ENCODE assay signal across 11 mouse cellular contexts in the genomic region with DNA sequence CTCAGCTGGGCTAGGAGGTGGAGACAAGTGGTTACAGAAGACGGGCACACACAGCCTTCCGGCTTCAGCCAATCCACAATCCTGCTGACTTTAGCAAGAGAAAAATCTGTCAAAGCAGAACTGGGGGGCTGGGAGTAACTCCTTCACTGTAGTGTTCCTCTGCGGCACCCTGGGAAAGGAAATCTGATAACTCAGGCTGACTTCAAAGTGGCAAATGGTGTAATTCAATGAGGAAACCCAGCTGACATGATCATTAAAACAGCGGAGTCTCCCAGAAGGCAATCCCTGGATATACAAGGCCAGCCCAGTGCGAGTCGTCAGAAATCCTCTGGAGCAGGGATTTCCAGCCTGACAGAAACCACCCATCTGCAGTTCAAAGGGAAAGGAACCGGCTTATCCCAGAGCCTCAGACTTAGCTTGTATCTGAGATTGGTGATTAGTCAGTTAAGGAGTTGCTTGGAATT. TPM values are rescaled to one million over a fixed set of nuclear protein-coding genes. Genes with fewer than 3 reads are reported as not detected.
A peak's percentile ranks its signal among the peaks of the same experiment; 100 is the strongest.
DNase-seq lines count a peak whose midpoint lies in the region; ATAC-seq and TF ChIP-seq lines count a peak whose summit lies in the region.
"Had no signal": no experiment of that assay in that cellular context is flagged by ENCODE, and none has a peak within 500 bp of the region (broad histone marks: within the 10 kb centered on the region; RNA-seq: fewer than 3 reads in every experiment).

No protein-coding gene starts in this region.

- no peak for TF ChIP-seq CTCF in gastrocnemius, adult 2 months (IDR thresholded peaks at IDR 0.05)
- no peak for TF ChIP-seq CTCF in cerebellum, adult 2 months (IDR thresholded peaks at IDR 0.05; ENCODE audit: borderline replicate concordance, insufficient read depth, low read depth, low read length)

- DNase-seq in gastrocnemius, adult 2 months = peak; percentile 36
- DNase-seq in gastrocnemius, postnatal 4 days (ENCODE audit: low spot score in 2 of 2) = no peak
- peak; percentile 20 for DNase-seq in lung, postnatal 10 days
- no peak for DNase-seq in lung, postnatal 36 days
- peak; percentile 11 to 14 for DNase-seq in kidney, postnatal 36 days
- DNase-seq in retina, postnatal 1 day = peak; percentile 14
- DNase-seq in cerebellum, adult 2 months = no peak
- DNase-seq: cerebellum, postnatal 10 days; gastrocnemius, postnatal 36 days had no signal

- H3K27me3 ChIP-seq in cerebellum, adult 2 months (ENCODE audit: control insufficient read depth, insufficient read depth, low read length) = no peaks in the 10 kb centered on the region

- 53% methylated on average over 7 of the region's 7 CpGs for WGBS in cerebellum, adult 2 months

- H3K4me3 ChIP-seq in gastrocnemius, adult 2 months = peak overlapping the region; percentile 38
- H3K4me3 ChIP-seq in cerebellum, adult 2 months (replicated peaks; ENCODE audit: insufficient read depth, low read depth, low read length) = no peak overlapping the region

- intact Hi-C loops in gastrocnemius, adult 2 months (cut with DNase I) = loop anchor here (5.0 kb wide), 1 partner anchor 72 kb away; no protein-coding TSS in a partner anchor

- peak overlapping the region; percentile 76 for H3K27ac ChIP-seq in gastrocnemius, adult 2 months
- no peak overlapping the region for H3K27ac ChIP-seq in cerebellum, adult 2 months (ENCODE audit: insufficient read depth, low read length)

- no peaks in the 10 kb centered on the region for H3K4me1 ChIP-seq in cerebellum, adult 2 months (ENCODE audit: control insufficient read depth, insufficient read depth, low read length)

- ATAC-seq in erythroblast, adult 5-6 weeks (replicated peaks; ENCODE audit: low FRiP score, poor library complexity, severe bottlenecking) = no peak
- ATAC-seq: activated CD4-positive, CD25-positive, alpha-beta regulatory T cell, adult 4 months had no signal

- TF ChIP-seq POLR2A in cerebellum, adult 2 months (IDR thresholded peaks at IDR 0.05; ENCODE audit: borderline replicate concordance, insufficient read depth, low read length) = no peak

RNA-seq across cellular contexts. Expression of a gene that starts 42.8 kb away (rescaled TPM):
- total RNA-seq in gastrocnemius, adult 2 months (2021) = 100 to 1,000 TPM; 283 to 348 TPM
- total RNA-seq in gastrocnemius, postnatal 4 days (2021) = 100 to 1,000 TPM; 370 to 450 TPM
- total RNA-seq in erythroblast, adult 5-6 weeks (2015; ENCODE audit: low replicate concordance) = 288 and 330 TPM in 2 replicates
- total RNA-seq in erythroblast, adult 5-6 weeks (2017; ENCODE audit: low replicate concordance) = 416 and 434 TPM in 2 replicates
- 194 and 201 TPM in 2 replicates for polyA plus RNA-seq in cerebellum, adult 2 months (2012; rRNA removed)

Comparison
In these comparisons a context has a peak if more than half of its experiments do, and no peak if none do; other contexts are left out.
1. DNase-seq: peak in gastrocnemius, adult 2 months (single experiment), lung, postnatal 10 days (single experiment), kidney, postnatal 36 days (2 of 2) and retina, postnatal 1 day (single experiment); none in gastrocnemius, postnatal 4 days (0 of 2), lung, postnatal 36 days (single experiment) and cerebellum, adult 2 months (0 of 2).